Mouse (Mus musculus): ENCODE data around the gene Gm3952. TPM values are rescaled to one million over a fixed set of nuclear protein-coding genes. Genes with fewer than 3 reads are reported as not detected.

Gene Gm3952
- not detected in 2 replicates for polyA plus RNA-seq (2012)

DNA sequence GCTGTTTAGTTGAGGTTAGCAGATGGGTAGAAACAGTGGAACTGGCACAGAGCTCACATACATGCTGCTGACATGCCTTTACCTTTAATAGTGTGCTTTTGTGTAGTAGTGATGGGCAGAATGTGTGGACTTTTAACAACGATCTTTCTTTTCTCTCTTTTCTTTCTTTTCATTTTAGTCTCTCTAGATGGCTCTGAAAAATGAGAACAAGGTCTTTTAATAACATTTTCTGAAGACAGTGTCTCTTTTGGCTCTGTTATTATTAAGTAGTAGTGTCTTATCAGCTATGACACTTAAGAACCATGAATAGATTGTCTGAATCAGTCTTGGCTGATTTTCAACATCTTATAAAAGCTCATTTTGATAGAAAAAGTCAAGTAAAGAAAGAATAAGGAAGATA, at the start of gene Gm3952:
Gm3952 (minus strand) TSS at position 101 of the 400 bp plus-strand sequence.
- H3K27me3 ChIP-seq (ENCODE audit: control insufficient read depth): no peaks in the 10 kb centered on the region
- H3K36me3 ChIP-seq (ENCODE audit: control insufficient read depth): no peaks in the 10 kb centered on the region
- H3K9me3 ChIP-seq (ENCODE audit: control insufficient read depth, low read length): no peaks in the 10 kb centered on the region
- no peak within 1 kb of the TSS for H3K4me3 ChIP-seq (replicated peaks)
- TF ChIP-seq GATA1 (IDR thresholded peaks at IDR 0.05; ENCODE audit: low read length) (no peak), TAL1 (IDR thresholded peaks at IDR 0.05; ENCODE audit: low read length) (no peak)
- H3K4me1 ChIP-seq (ENCODE audit: control insufficient read depth): no peaks in the 10 kb centered on the region

DNA sequence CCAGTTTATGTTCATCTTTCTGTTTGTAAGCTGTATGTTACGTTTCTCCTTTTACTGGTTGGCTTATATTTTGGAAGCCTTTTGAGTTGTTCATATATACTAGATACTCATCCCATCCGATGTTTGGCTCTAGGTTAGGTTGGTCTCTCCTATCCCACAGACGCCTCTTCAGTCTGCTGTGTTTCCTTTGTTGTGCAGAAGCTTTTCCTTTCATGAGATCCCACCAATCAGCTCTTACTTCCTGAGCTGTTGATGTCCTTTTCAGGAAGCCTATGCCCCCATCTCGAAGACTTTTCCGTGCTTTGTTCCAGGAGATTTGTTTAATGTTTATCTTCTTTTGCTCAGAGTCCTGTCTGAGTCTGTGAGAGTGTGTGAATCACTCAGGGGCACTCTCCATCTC, 45.3 kb upstream of the Gm3952 start:
- TF ChIP-seq TAL1 (IDR thresholded peaks at IDR 0.05; ENCODE audit: low read length) (no peak), GATA1 (IDR thresholded peaks at IDR 0.05; ENCODE audit: low read length) (no peak)

DNA sequence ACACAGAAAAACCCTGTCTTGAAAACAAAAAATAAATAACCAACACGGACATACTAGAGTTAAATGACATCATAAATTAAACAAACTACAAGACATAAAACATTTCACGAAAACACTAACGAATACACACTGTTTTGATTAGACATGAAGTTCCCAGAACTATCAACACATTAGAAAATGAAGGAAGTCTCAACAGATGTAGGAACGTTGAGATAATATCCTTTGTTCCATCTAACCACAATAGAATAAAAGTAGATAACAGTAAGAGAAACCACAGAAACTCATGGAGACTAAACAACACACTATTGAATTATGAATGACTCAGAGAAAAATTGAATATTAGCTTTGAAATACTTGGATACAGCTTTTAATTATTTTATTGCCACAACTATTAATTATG, 14.0 kb upstream of the Gm3952 start:
- H3K36me3 ChIP-seq (ENCODE audit: control insufficient read depth): no peaks in the 10 kb centered on the region
- TF ChIP-seq TAL1 (IDR thresholded peaks at IDR 0.05; ENCODE audit: low read length): no peak
- TF ChIP-seq GATA1 (IDR thresholded peaks at IDR 0.05; ENCODE audit: low read length): no peak
- no peaks in the 10 kb centered on the region for H3K9me3 ChIP-seq (ENCODE audit: control insufficient read depth, low read length)
- no peaks in the 10 kb centered on the region for H3K4me1 ChIP-seq (ENCODE audit: control insufficient read depth)
- H3K4me3 ChIP-seq (replicated peaks): no peak overlapping the region
- no peaks in the 10 kb centered on the region for H3K27me3 ChIP-seq (ENCODE audit: control insufficient read depth)

More for the DNA sequence above, 45.3 kb upstream of the Gm3952 start:
- Histone ChIP-seq H3K9me3 (ENCODE audit: control insufficient read depth, low read length) (no peaks in the 10 kb centered on the region), H3K27me3 (ENCODE audit: control insufficient read depth) (no peaks in the 10 kb centered on the region), H3K4me3 (replicated peaks) (no peak overlapping the region), H3K36me3 (ENCODE audit: control insufficient read depth) (no peaks in the 10 kb centered on the region), H3K4me1 (ENCODE audit: control insufficient read depth) (no peaks in the 10 kb centered on the region)

DNA sequence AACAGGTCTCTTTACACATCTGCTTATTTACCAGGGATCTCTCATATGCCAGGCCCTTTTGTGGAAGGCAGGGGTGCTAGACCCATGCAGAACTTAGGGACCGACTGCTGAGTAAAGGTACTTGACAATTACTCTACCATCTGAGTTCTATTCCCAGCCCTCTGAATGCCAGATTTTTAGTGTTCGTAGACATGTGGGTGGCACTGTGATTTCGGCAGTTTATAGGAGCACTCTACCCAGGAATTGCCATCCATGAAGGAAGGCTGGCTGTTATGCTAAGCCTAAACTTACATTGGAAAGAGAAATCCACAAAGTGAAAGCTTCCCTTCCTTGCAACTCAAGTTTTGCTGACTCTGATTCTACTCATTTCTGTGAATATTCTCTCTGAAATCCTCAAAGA, 62.8 kb downstream of the Gm3952 start:
- TF ChIP-seq GATA1 (IDR thresholded peaks at IDR 0.05; ENCODE audit: low read length): no peak
- no peak for TF ChIP-seq TAL1 (IDR thresholded peaks at IDR 0.05; ENCODE audit: low read length)
- Histone ChIP-seq H3K27me3 (ENCODE audit: control insufficient read depth) (no peaks in the 10 kb centered on the region), H3K4me1 (ENCODE audit: control insufficient read depth) (no peaks in the 10 kb centered on the region), H3K9me3 (ENCODE audit: control insufficient read depth, low read length) (no peaks in the 10 kb centered on the region), H3K36me3 (ENCODE audit: control insufficient read depth) (peaks cover 67% of the 10 kb centered on the region), H3K4me3 (replicated peaks) (no peak overlapping the region)

DNA sequence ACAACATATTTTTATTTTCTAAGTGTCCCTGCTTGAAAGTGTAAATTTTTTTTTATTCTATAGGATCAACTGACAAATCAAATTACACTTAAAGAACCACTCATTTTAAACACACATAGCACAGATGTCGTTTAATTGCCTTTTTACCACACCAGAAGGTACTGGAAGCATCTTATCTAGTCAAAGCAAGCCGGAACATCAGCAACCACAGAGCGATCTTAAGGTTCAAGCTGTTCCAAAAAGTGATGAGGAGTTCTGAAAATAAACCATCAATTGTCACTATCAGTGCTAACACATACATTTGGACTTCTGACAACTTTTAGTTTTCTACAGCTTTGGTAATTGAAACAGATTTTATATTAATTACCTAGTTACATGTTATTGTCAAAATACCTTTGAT, 64.4 kb downstream of the Gm3952 start:
- no peak overlapping the region for H3K4me3 ChIP-seq (replicated peaks)
- TF ChIP-seq TAL1 (IDR thresholded peaks at IDR 0.05; ENCODE audit: low read length) (no peak), GATA1 (IDR thresholded peaks at IDR 0.05; ENCODE audit: low read length) (no peak)
- H3K9me3 ChIP-seq (ENCODE audit: control insufficient read depth, low read length): no peaks in the 10 kb centered on the region
- H3K27me3 ChIP-seq (ENCODE audit: control insufficient read depth): no peaks in the 10 kb centered on the region
- peaks cover 80% of the 10 kb centered on the region for H3K36me3 ChIP-seq (ENCODE audit: control insufficient read depth)
- no peaks in the 10 kb centered on the region for H3K4me1 ChIP-seq (ENCODE audit: control insufficient read depth)

DNA sequence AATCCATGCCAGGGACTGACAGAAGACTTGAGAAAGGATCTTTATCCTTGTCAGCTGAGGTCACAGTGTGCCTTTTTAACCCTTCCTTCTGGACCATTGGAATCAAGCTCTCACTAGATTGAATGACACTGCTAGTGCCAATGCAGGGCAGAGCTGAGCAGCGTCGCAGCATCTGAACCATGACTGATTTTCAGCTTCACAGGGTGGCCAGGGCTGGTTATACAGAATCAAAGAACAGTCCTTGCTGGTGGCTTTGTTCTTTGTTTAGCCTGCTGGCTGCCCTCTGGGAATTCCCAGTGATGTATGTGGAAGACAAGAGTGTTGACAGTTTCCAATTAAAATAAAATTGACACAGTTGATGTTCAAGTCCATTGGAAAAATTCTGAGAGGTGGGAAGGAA, 66.2 kb downstream of the Gm3952 start:
- H3K27me3 ChIP-seq (ENCODE audit: control insufficient read depth): no peaks in the 10 kb centered on the region
- no peaks in the 10 kb centered on the region for H3K9me3 ChIP-seq (ENCODE audit: control insufficient read depth, low read length)
- peaks cover 84% of the 10 kb centered on the region for H3K36me3 ChIP-seq (ENCODE audit: control insufficient read depth)
- H3K4me1 ChIP-seq (ENCODE audit: control insufficient read depth): no peaks in the 10 kb centered on the region
- TF ChIP-seq GATA1 (IDR thresholded peaks at IDR 0.05; ENCODE audit: low read length): no peak
- no peak for TF ChIP-seq TAL1 (IDR thresholded peaks at IDR 0.05; ENCODE audit: low read length)
- H3K4me3 ChIP-seq (replicated peaks): no peak overlapping the region

DNA sequence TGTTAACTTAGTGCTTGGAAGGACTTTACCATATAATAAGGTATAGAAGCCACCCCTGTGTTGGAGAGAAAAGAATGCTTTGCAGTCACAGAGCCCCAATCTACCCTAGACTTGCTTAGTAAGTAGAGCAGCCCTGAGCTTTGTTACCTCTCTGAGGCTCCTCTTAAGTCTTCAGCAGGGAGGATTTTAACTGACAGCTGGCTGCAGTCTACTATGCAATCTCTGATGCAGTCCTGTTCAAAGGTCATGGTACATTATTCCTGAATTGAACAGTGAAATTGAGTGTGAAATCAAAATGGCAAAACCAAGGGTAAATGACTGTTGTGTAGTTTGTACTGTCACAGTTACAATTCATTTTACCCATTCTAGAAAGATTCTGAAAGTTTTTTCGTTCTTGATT, 71.3 kb downstream of the Gm3952 start:
- TF ChIP-seq GATA1 (IDR thresholded peaks at IDR 0.05; ENCODE audit: low read length): no peak
- no peak for TF ChIP-seq TAL1 (IDR thresholded peaks at IDR 0.05; ENCODE audit: low read length)

DNA sequence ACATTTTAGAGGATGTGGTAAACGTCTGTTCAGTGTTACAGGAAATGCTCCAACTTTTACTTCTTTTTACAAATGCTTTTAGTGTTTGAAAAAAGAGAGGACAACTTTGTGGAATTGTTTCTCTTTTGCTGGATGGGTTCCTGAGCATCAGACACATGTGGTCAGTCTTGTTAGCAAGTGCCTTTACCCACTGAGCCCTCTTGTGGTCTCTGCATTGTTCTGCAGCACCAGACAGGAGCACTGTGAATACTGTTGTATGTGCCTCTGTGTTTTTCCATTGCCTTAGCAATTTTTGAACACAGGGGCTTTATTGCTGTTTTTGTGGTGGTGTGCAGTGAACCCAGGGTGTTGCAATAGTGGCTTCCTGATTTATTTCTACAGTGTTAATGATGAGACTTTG, 73.7 kb downstream of the Gm3952 start:
- Histone ChIP-seq H3K9me3 (ENCODE audit: control insufficient read depth, low read length) (no peaks in the 10 kb centered on the region), H3K4me3 (replicated peaks) (no peak overlapping the region), H3K4me1 (ENCODE audit: control insufficient read depth) (peaks cover 11% of the 10 kb centered on the region), H3K27me3 (ENCODE audit: control insufficient read depth) (no peaks in the 10 kb centered on the region), H3K36me3 (ENCODE audit: control insufficient read depth) (peaks cover 89% of the 10 kb centered on the region)
- TF ChIP-seq TAL1 (IDR thresholded peaks at IDR 0.05; ENCODE audit: low read length): no peak
- no peak for TF ChIP-seq GATA1 (IDR thresholded peaks at IDR 0.05; ENCODE audit: low read length)

More for the DNA sequence above, 71.3 kb downstream of the Gm3952 start:
- H3K4me3 ChIP-seq (replicated peaks): no peak overlapping the region
- H3K27me3 ChIP-seq (ENCODE audit: control insufficient read depth): no peaks in the 10 kb centered on the region
- no peaks in the 10 kb centered on the region for H3K9me3 ChIP-seq (ENCODE audit: control insufficient read depth, low read length)
- no peaks in the 10 kb centered on the region for H3K4me1 ChIP-seq (ENCODE audit: control insufficient read depth)
- peaks cover 88% of the 10 kb centered on the region for H3K36me3 ChIP-seq (ENCODE audit: control insufficient read depth)

DNA sequence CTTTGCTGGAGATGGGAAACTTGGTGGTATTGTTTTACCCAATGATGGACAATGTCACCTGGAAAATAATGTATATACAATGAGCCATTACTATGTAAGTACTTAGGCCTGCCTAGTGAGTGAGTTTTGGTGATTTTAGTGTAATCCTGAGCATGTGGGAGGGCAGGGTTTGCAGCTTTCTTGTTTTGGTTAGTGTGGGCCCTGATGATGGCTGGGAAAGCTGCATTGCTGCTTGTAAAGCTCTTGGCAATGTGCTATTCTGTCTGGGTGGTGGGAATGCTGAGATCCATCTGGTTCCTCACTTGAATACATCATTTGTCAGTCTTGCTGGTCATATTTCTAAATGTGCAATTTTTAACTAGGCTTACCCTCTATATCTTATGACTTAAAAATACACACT, 82.3 kb downstream of the Gm3952 start:
- H3K4me1 ChIP-seq (ENCODE audit: control insufficient read depth): peaks cover 10% of the 10 kb centered on the region
- peaks cover 99% of the 10 kb centered on the region for H3K36me3 ChIP-seq (ENCODE audit: control insufficient read depth)
- H3K4me3 ChIP-seq (replicated peaks): no peak overlapping the region
- TF ChIP-seq TAL1 (IDR thresholded peaks at IDR 0.05; ENCODE audit: low read length) (no peak), GATA1 (IDR thresholded peaks at IDR 0.05; ENCODE audit: low read length) (no peak)
- no peaks in the 10 kb centered on the region for H3K27me3 ChIP-seq (ENCODE audit: control insufficient read depth)
- no peaks in the 10 kb centered on the region for H3K9me3 ChIP-seq (ENCODE audit: control insufficient read depth, low read length)

DNA sequence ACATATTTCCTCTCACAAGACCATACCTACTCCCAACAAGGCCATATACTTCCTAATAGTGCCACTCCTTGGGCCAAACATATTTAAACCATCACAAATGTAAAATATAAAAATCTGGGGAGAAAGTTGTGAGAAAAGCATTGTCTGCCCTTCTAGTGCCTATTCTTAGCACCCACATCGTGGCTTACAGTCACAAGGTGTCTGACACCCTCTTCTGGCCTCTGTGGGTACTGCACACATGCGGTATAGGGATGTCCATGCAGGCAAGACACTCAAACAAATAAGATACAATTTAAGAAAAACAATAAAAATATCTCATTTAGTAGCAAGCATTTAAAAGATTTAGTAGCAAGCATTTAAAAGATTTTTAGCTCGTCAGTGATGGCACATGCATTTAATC, 89.2 kb downstream of the Gm3952 start:
- Histone ChIP-seq H3K4me1 (ENCODE audit: control insufficient read depth) (peaks cover 11% of the 10 kb centered on the region), H3K36me3 (ENCODE audit: control insufficient read depth) (peaks cover 87% of the 10 kb centered on the region), H3K9me3 (ENCODE audit: control insufficient read depth, low read length) (no peaks in the 10 kb centered on the region), H3K27me3 (ENCODE audit: control insufficient read depth) (no peaks in the 10 kb centered on the region), H3K4me3 (replicated peaks) (no peak overlapping the region)
- TF ChIP-seq GATA1 (IDR thresholded peaks at IDR 0.05; ENCODE audit: low read length): no peak
- no peak for TF ChIP-seq TAL1 (IDR thresholded peaks at IDR 0.05; ENCODE audit: low read length)

Data from erythroblast, embryonic 14.5 days (primary cell).